Comparison of ENCODE assay signal across 25 mouse cellular contexts in the genomic region with DNA sequence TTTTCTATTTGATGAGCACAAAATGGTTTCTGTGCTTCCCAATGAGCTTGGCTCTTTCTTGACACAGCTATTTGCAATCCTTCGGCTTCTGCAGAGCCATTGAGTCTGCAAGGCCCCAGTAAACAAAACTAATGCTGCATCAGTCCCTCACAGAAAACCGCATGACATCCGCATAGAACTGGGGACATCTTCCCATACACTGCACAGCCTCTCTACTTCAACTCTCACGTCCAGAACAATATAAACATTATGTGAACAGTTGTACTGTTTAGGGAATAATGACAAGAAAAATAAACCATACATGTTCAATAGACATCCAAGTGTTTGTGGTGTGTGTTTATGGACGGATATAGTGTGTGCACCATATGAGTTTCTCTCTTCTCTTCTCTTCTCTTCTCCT.
"Had no signal": no experiment of that assay in that cellular context is flagged by ENCODE, and none has a peak within 500 bp of the region (broad histone marks: within the 10 kb centered on the region; RNA-seq: fewer than 3 reads in every experiment).

No protein-coding gene starts in this region.

- DNase-seq: forebrain, postnatal 0 days; gastrocnemius, postnatal 14 days; gastrocnemius, postnatal 36 days; heart, adult 11 months; heart, adult 2 months; heart, postnatal 14 days; heart, postnatal 36 days; kidney, adult 11 months; kidney, adult 2 months; kidney, adult 9 months; kidney, postnatal 14 days; kidney, postnatal 36 days; layer of hippocampus, adult 9-11 months; layer of hippocampus, postnatal 36 days; left cerebral cortex, postnatal 4 days had no signal

- H3K4me3 ChIP-seq: heart, adult 2 months; heart, embryonic 13.5 days; heart, embryonic 15.5 days; hindbrain, embryonic 13.5 days; hindbrain, embryonic 15.5 days; kidney, embryonic 15.5 days; limb, embryonic 13.5 days had no signal

- H3K4me1 ChIP-seq: kidney, embryonic 15.5 days had no signal

- H3K36me3 ChIP-seq: hindbrain, embryonic 15.5 days; kidney, embryonic 15.5 days had no signal

- H3K9me3 ChIP-seq: heart, embryonic 15.5 days; hindbrain, embryonic 13.5 days; hindbrain, embryonic 15.5 days; kidney, embryonic 15.5 days had no signal

- H3K9ac ChIP-seq: forebrain, postnatal 0 days; heart, embryonic 13.5 days; heart, embryonic 15.5 days; hindbrain, embryonic 13.5 days; hindbrain, embryonic 15.5 days; kidney, embryonic 15.5 days; limb, embryonic 13.5 days had no signal

- H3K27me3 ChIP-seq: heart, embryonic 13.5 days; heart, embryonic 15.5 days; hindbrain, embryonic 13.5 days; hindbrain, embryonic 15.5 days; kidney, embryonic 15.5 days; limb, embryonic 13.5 days had no signal

- ATAC-seq: forebrain, postnatal 0 days; hindbrain, postnatal 0 days; intestine, embryonic 16.5 days had no signal

- H3K27ac ChIP-seq: heart, adult 2 months; heart, embryonic 13.5 days; heart, embryonic 15.5 days; hindbrain, embryonic 13.5 days; hindbrain, embryonic 15.5 days; hindbrain, postnatal 0 days; kidney, embryonic 15.5 days; kidney, postnatal 0 days; limb, embryonic 13.5 days had no signal

- H3K4me2 ChIP-seq: heart, embryonic 11.5 days; heart, embryonic 13.5 days; heart, embryonic 15.5 days; hindbrain, embryonic 13.5 days; hindbrain, embryonic 15.5 days; kidney, embryonic 15.5 days; limb, embryonic 13.5 days had no signal
